Mouse (Mus musculus): ENCODE measurements around the gene Krt79. TPM values are rescaled to one million over a fixed set of nuclear protein-coding genes. Genes with fewer than 3 reads are reported as not detected.

Krt79 gene
- polyA plus RNA-seq (2012; rRNA removed) = not detected in 2 replicates

DNA sequence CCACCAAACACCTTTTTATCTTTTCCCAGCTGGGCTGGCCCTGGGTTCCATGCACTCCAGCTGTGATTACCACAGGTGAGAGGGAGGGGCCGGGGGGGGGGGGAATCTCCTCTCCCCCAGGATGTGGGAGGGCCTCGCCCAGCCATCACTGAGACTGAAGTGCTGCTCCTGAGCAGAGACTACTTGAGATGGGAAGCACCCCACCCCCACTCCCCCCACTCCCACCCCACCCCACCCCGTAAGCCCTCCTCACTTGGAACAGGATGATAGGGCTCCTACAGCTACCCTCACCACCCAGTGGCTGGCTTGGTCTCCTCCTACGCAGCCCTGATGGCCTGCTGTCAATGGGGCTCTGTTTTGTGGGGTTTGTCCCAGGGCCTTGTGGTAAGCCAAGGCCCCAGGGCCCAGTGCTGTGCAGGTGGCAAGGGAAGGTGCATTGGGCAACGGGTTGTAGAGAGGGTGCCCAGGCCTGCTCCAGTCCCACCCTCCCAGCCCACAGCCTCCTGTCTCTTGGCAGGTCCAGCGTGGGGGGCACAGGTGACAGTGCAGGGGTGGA lies at the start of gene Krt79:
Gene Krt79, minus strand, starts transcription at position 51 of the 556 bp plus-strand sequence.

DNA sequence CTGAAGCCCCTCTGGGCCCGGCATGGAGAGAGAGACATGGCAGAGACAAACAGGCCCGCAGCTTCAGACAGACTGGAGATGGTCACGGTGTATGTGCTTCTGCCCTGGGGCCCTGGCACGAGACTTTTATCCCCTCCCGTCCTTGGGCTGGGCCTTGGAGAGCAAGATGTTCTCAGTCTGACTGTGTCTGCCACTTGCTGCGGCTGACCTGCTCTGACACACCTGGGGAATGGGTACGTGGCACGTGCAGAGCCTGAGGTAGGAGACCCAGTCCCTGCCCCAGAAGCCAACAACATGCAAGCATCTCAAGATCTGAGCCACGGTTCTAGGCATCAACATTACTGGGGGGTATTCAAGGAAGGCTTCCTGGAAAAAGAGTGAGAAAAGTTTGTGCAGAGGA lies 14.1 kb upstream of the Krt79 start, which contains the start of gene Krt78:
Gene Krt78, minus strand, starts transcription at position 101 of the 400 bp plus-strand sequence.

DNA sequence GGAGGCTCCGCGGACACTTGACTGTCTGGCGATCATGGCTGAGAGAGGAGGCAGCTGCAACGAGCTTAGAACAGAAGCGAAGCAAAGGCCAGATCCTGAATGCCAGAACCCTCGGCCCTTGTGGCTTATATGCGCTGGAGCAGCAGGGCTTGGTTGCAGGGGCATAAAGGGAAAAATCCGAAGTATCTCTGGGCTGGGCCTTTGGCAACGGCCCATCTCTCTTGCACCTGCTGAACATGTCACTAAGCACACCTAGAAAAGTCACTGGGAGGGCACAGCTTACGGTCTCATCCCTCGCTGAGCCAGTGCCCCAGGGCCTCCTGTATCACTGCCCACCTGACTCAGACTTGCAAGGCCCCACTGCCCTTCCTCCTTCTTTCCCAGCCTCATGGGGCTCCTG lies 15.5 kb downstream of the Krt79 start, which contains the start of gene Krt4:
Gene Krt4, minus strand, starts transcription at position 101 of the 400 bp plus-strand sequence.

DNA sequence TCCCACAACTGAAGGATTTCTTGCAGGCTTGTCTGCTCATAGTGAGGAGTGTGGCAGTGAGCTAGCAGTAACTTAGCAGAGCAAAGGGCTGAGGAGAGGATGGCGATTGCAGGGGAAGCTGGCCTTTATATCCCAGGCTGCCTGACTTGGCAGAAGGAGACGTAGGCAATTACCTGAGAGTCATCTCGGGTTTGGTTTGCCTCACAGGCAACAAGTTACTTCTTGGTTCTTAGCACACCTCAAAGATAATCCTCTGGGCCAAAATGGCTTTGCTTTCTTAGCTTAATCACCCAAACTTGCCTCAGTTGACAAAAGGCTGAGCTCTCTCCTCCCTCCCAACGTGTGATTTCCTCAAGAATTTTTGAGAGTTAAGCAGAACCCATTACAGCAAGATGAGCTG lies 47.3 kb downstream of the Krt79 start, which contains the start of gene Krt76:
Gene Krt76, minus strand, starts transcription at position 101 of the 400 bp plus-strand sequence.

Other genes with a start within 250 kb of the Krt79 start
- gene Krt6a, start 246.0 kb downstream of the Krt79 start, polyA plus RNA-seq (2012; rRNA removed) = 0.01 TPM in 1 of 2 replicates, not detected in the other
- 0.13 and 2.5 TPM in 2 replicates for gene Krt5, start 227.4 kb downstream of the Krt79 start, polyA plus RNA-seq (2012; rRNA removed)
- not detected in 2 replicates for gene Krt71, start 197.2 kb downstream of the Krt79 start, polyA plus RNA-seq (2012; rRNA removed)
- gene Krt72, start 153.9 kb downstream of the Krt79 start, polyA plus RNA-seq (2012; rRNA removed) = not detected in 2 replicates
- gene Krt73, start 138.0 kb downstream of the Krt79 start, polyA plus RNA-seq (2012; rRNA removed) = not detected in 2 replicates
- not detected in 2 replicates for gene Krt2, start 122.2 kb downstream of the Krt79 start, polyA plus RNA-seq (2012; rRNA removed)
- gene Krt1, start 89.5 kb downstream of the Krt79 start, polyA plus RNA-seq (2012; rRNA removed) = 0.01 and 0.10 TPM in 2 replicates
- gene Krt77, start 70.6 kb downstream of the Krt79 start, polyA plus RNA-seq (2012; rRNA removed) = 0.02 TPM in 1 of 2 replicates, not detected in the other
- not detected in 2 replicates for gene Krt76, start 47.4 kb downstream of the Krt79 start, polyA plus RNA-seq (2012; rRNA removed)
- 0.06 and 0.18 TPM in 2 replicates for gene Krt4, start 15.6 kb downstream of the Krt79 start, polyA plus RNA-seq (2012; rRNA removed)
- 0.01 TPM in 1 of 2 replicates, not detected in the other for gene Krt78, start 14.0 kb upstream of the Krt79 start, polyA plus RNA-seq (2012; rRNA removed)
- 40.2 and 40.3 TPM in 2 replicates for gene Krt8, start 64.2 kb upstream of the Krt79 start, polyA plus RNA-seq (2012; rRNA removed)
- gene Krt18, start 87.9 kb upstream of the Krt79 start, polyA plus RNA-seq (2012; rRNA removed) = 28.2 and 34.2 TPM in 2 replicates
- 72.9 and 76.9 TPM in 2 replicates for gene Eif4b, start 133.4 kb upstream of the Krt79 start, polyA plus RNA-seq (2012; rRNA removed)
- 4.7 and 5.4 TPM in 2 replicates for gene Tns2, start 160.1 kb upstream of the Krt79 start, polyA plus RNA-seq (2012; rRNA removed)
- 12.4 TPM in 2 replicates for gene Spryd3, start 195.9 kb upstream of the Krt79 start, polyA plus RNA-seq (2012; rRNA removed)
- gene Igfbp6, start 204.0 kb upstream of the Krt79 start, polyA plus RNA-seq (2012; rRNA removed) = 0.50 and 0.66 TPM in 2 replicates
- 30.7 and 35.5 TPM in 2 replicates for gene Soat2, start 210.2 kb upstream of the Krt79 start, polyA plus RNA-seq (2012; rRNA removed)